Mouse (Mus musculus): Measurements from ENCODE around the gene Ccdc6.

- no peak for TF ChIP-seq CTCF (IDR thresholded peaks at IDR 0.05; ENCODE audit: low read depth, low read length)
- TF ChIP-seq POLR2AphosphoS5 (IDR thresholded peaks at IDR 0.05; ENCODE audit: insufficient replicate concordance, low read depth, low read length): no peak
- TF ChIP-seq GATA1 (IDR thresholded peaks at IDR 0.05; ENCODE audit: borderline replicate concordance, low read length): no peak
- no peak for TF ChIP-seq TAL1 (conservative IDR thresholded peaks at IDR 0.05; ENCODE audit: low read depth, low read length)
These were observed 97.4 kb downstream of the Ccdc6 start for GRCm38 (mm10) chr10:70194283-70194682.
